Mouse (Mus musculus) cerebellum, adult 2 months (tissue): ENCODE measurements around the gene Fxn. TPM values are rescaled to one million over a fixed set of nuclear protein-coding genes. Genes with fewer than 3 reads are reported as not detected.

Source experiments
- DNase-seq, 2 experiments: peaks; one replicate each; pipeline ENCODE4 v3.0.0; 2021
- H3K27ac ChIP-seq: fragments of 200-500 bp; 2 replicates; pipeline ENCODE4 v1.5.1; 2012; ENCODE audit warnings: low read length, control low read depth, inconsistent platforms; ENCODE audit not compliant: insufficient read depth
- H3K27me3 ChIP-seq: fragments of 200-500 bp; 2 replicates; pipeline ENCODE4 v1.6.1; 2012; ENCODE audit warnings: inconsistent platforms, mild to moderate bottlenecking, low read length, moderate library complexity; ENCODE audit not compliant: control insufficient read depth, insufficient read depth
- H3K4me1 ChIP-seq: fragments of 200-500 bp; 2 replicates; pipeline ENCODE4 v1.6.1; 2011; ENCODE audit warnings: low read length; ENCODE audit not compliant: control insufficient read depth, insufficient read depth
- H3K4me3 ChIP-seq: fragments of 200-500 bp; replicated peaks from 2 replicates; pipeline ENCODE3; 2011; ENCODE audit warnings: mild to moderate bottlenecking, low read depth, low read length, control low read depth; ENCODE audit not compliant: insufficient read depth
- CTCF ChIP-seq: fragments of 200-500 bp; IDR thresholded peaks from 2 replicates; pipeline ENCODE4 v1.5.1; 2011; ENCODE audit warnings: low read depth, mild to moderate bottlenecking, control low read depth, low read length, moderate library complexity, borderline replicate concordance; ENCODE audit not compliant: insufficient read depth
- POLR2A ChIP-seq: fragments of 200-500 bp; IDR thresholded peaks from 2 replicates; pipeline ENCODE4 v1.6.1; 2011; ENCODE audit warnings: low read length, control low read depth, borderline replicate concordance; ENCODE audit not compliant: insufficient read depth
- WGBS: fragments of 180-500 bp; shearing (Covaris S2); methylation state at CpG from one replicate; pipeline ENCODE4 v1.1.7; 2018; 5-methylcytosine and 5-hydroxymethylcytosine counted together
- polyA plus RNA-seq: library from polyadenylated mRNA; depleted of rRNA; stranded (reverse); fragments of >200 nt; gene quantifications from 2 replicates; pipeline ENCODE4 v1.2.3, GENCODE M21; 2012

Fxn gene
- polyA plus RNA-seq, 1 experiment = 13.2 TPM

- DNase-seq = no peak
- TF ChIP-seq POLR2A = no peak
- no peak for TF ChIP-seq CTCF
- peaks cover 16% of the 10 kb centered on the region for H3K4me1 ChIP-seq
- no peaks in the 10 kb centered on the region for H3K27me3 ChIP-seq
- H3K27ac ChIP-seq = no peak overlapping the region
- WGBS = 65% methylated on average over 10 of the region's 10 CpGs
- no peak overlapping the region for H3K4me3 ChIP-seq
These were observed 37.8 kb upstream of the Fxn start for GRCm38 (mm10) chr19:24318172-24318571.

- Histone ChIP-seq H3K4me1 (peaks cover 16% of the 10 kb centered on the region), H3K27me3 (no peaks in the 10 kb centered on the region), H3K27ac (no peak overlapping the region), H3K4me3 (no peak overlapping the region)
- TF ChIP-seq CTCF (no peak), POLR2A (no peak)
- 45% methylated on average over 2 of the region's 2 CpGs for WGBS
- DNase-seq = no peak
These were observed 37.3 kb upstream of the Fxn start for GRCm38 (mm10) chr19:24317731-24318130.

GRCm38 (mm10) chr19:24317038-24317591 is 36.7 kb upstream of the Fxn start:
- no peaks in the 10 kb centered on the region for H3K27me3 ChIP-seq
- H3K4me1 ChIP-seq = peaks cover 16% of the 10 kb centered on the region
- H3K4me3 ChIP-seq = no peak overlapping the region
- peak in 1 of 2 experiments; percentile 30 for DNase-seq
- no peak overlapping the region for H3K27ac ChIP-seq
- TF ChIP-seq POLR2A (no peak), CTCF (no peak)
- 46% methylated on average over 15 of the region's 15 CpGs for WGBS

GRCm38 (mm10) chr19:24316060-24316725 is 35.8 kb upstream of the Fxn start:
- peaks cover 16% of the 10 kb centered on the region for H3K4me1 ChIP-seq
- no peak for TF ChIP-seq CTCF
- TF ChIP-seq POLR2A = no peak
- no peak overlapping the region for H3K27ac ChIP-seq
- 84% methylated on average over 9 of the region's 9 CpGs for WGBS
- no peak for DNase-seq
- H3K4me3 ChIP-seq = no peak overlapping the region
- H3K27me3 ChIP-seq = no peaks in the 10 kb centered on the region

- no peaks in the 10 kb centered on the region for H3K27me3 ChIP-seq
- no peak for TF ChIP-seq CTCF
- no peak for TF ChIP-seq POLR2A
- no peak overlapping the region for H3K4me3 ChIP-seq
- no peak for DNase-seq
- 85% methylated on average over 4 of the region's 4 CpGs for WGBS
- H3K27ac ChIP-seq = no peak overlapping the region
- peaks cover 16% of the 10 kb centered on the region for H3K4me1 ChIP-seq
These were observed 34.8 kb upstream of the Fxn start for GRCm38 (mm10) chr19:24315234-24315633.

GRCm38 (mm10) chr19:24314676-24315075 is 34.3 kb upstream of the Fxn start:
- no peak for TF ChIP-seq POLR2A
- Histone ChIP-seq H3K27ac (no peak overlapping the region), H3K4me1 (peaks cover 16% of the 10 kb centered on the region), H3K4me3 (no peak overlapping the region), H3K27me3 (no peaks in the 10 kb centered on the region)
- WGBS = 37% methylated on average over 11 of the region's 11 CpGs
- DNase-seq = peak; percentile 61 to 66

- WGBS = 21% methylated on average over 12 of the region's 12 CpGs
- Histone ChIP-seq H3K4me3 (no peak overlapping the region), H3K4me1 (peaks cover 22% of the 10 kb centered on the region), H3K27ac (peak overlapping the region; percentile 59; the same call in 1 of the 2 replicates), H3K27me3 (no peaks in the 10 kb centered on the region)
- peak; percentile 40 to 66 for DNase-seq
- no peak for TF ChIP-seq CTCF
- no peak for TF ChIP-seq POLR2A
These were observed 32.3 kb upstream of the Fxn start for GRCm38 (mm10) chr19:24312556-24313342.

- H3K4me1 ChIP-seq = peaks cover 24% of the 10 kb centered on the region
- 59% methylated on average over 5 of the region's 5 CpGs for WGBS
These were observed 31.6 kb upstream of the Fxn start for GRCm38 (mm10) chr19:24312046-24312445.

More at GRCm38 (mm10) chr19:24312046-24312445, 31.6 kb upstream of the Fxn start:
- Histone ChIP-seq H3K27ac (no peak overlapping the region), H3K4me3 (no peak overlapping the region), H3K27me3 (no peaks in the 10 kb centered on the region)
- TF ChIP-seq CTCF (no peak), POLR2A (no peak)
- no peak for DNase-seq
